ENCODE assay signal across 8 mouse cellular contexts in the genomic region with DNA sequence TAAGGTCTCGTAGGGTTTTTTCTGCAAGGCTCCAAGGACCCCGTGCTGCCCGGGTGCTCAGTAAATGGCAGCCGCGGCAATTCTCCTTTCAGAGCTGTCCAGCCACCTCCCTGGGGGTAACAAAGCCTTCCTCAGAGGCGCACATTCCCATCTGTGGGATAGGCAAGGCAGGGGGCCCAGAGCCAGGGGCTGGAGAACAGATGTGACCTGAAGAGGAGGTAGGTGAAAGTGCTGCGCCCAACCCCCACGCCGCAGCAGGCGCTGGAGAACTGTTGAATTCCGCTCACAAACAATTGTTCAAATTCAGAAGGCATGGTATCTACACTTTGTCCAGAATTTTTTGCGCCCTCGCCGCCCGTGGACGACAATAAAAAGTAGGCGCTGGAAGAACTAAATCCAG. TPM values are rescaled to one million over a fixed set of nuclear protein-coding genes. Genes with fewer than 3 reads are reported as not detected.
DNase-seq lines count a peak whose midpoint lies in the region; ATAC-seq lines count a peak whose summit lies in the region.

No protein-coding gene starts in this region.

- H3K9me3 ChIP-seq in neural tube, embryonic 15.5 days (replicated peaks) = no peaks in the 10 kb centered on the region

- H3K27ac ChIP-seq in neural tube, embryonic 15.5 days (replicated peaks) = no peak overlapping the region

- WGBS in neural tube, embryonic 15.5 days = 2% methylated on average over 17 of the region's 17 CpGs

- H3K4me1 ChIP-seq in neural tube, embryonic 15.5 days = peaks cover 37% of the 10 kb centered on the region

- H3K36me3 ChIP-seq in neural tube, embryonic 15.5 days = no peaks in the 10 kb centered on the region

- H3K9ac ChIP-seq in neural tube, embryonic 15.5 days (replicated peaks) = no peak overlapping the region

- peak overlapping the region; percentile 74 for H3K4me3 ChIP-seq in neural tube, embryonic 15.5 days (replicated peaks)

- ATAC-seq in neural tube, embryonic 15.5 days (ENCODE audit: low FRiP score) = no peak
- no peak for ATAC-seq in megakaryocyte-erythroid progenitor cell, adult 5-6 weeks (replicated peaks; ENCODE audit: low FRiP score, low TSS enrichment, poor library complexity, severe bottlenecking)

- H3K27me3 ChIP-seq in neural tube, embryonic 15.5 days (replicated peaks) = peaks cover 17% of the 10 kb centered on the region; the same call in 1 of the 2 replicates

- H3K4me2 ChIP-seq in neural tube, embryonic 15.5 days = peak overlapping the region; percentile 96

- DNase-seq in cerebellum, adult 18-20 months = peak; percentile 33 to 43
- no peak for DNase-seq in cerebellum, adult 11 months
- peak; percentile 26 for DNase-seq in urinary bladder, adult 2 months (ENCODE audit: low spot score)
- DNase-seq in urinary bladder, adult 18-20 months (ENCODE audit: low spot score in 2 of 2) = no peak
- peak; percentile 39 to 57 for DNase-seq in kidney, postnatal 4 days
- no peak for DNase-seq in Muller cell, postnatal 12 days (ENCODE audit: inconsistent ontology term)

RNA-seq across cellular contexts. Expression of gene Ahdc1, which starts 0.4 kb away (rescaled TPM):
- polyA plus RNA-seq in urinary bladder, adult 2 months (2012; rRNA removed) = 5.3 and 13.3 TPM in 2 replicates
- polyA plus RNA-seq in neural tube, embryonic 15.5 days (2015; fragmentation: Nextera tagmentation; extraction: Ambion mirVana) = 11.0 TPM in 2 replicates
- 4.8 and 7.0 TPM in 2 replicates for total RNA-seq in megakaryocyte-erythroid progenitor cell, adult 5-6 weeks (2014; fragmentation: Nextera tagmentation)
- total RNA-seq in megakaryocyte-erythroid progenitor cell, adult 5-6 weeks (2017) = 0.33 and 0.72 TPM in 2 replicates

RNA-seq across cellular contexts. Expression of gene Fgr, which starts 36.7 kb away (rescaled TPM):
- 1.3 and 1.8 TPM in 2 replicates for polyA plus RNA-seq in urinary bladder, adult 2 months (2012; rRNA removed)
- 0.23 and 0.91 TPM in 2 replicates for polyA plus RNA-seq in neural tube, embryonic 15.5 days (2015; fragmentation: Nextera tagmentation; extraction: Ambion mirVana)
- total RNA-seq in megakaryocyte-erythroid progenitor cell, adult 5-6 weeks (2014; fragmentation: Nextera tagmentation) = 2.8 TPM in 1 of 2 replicates, not detected in the other
- 0.30 and 0.33 TPM in 2 replicates for total RNA-seq in megakaryocyte-erythroid progenitor cell, adult 5-6 weeks (2017)

Comparison
In these comparisons a context has a peak if more than half of its experiments do, and no peak if none do; other contexts are left out.
1. DNase-seq: peak in cerebellum, adult 18-20 months (2 of 2), urinary bladder, adult 2 months (single experiment) and kidney, postnatal 4 days (2 of 2); none in cerebellum, adult 11 months (single experiment), urinary bladder, adult 18-20 months (0 of 2) and Muller cell, postnatal 12 days (single experiment).